Mouse (Mus musculus) cerebral cortex, adult 2 months (tissue): Measurements from ENCODE around the gene Olfr1447.

Source experiments
- WGBS: fragments of 180-500 bp; shearing (Covaris S2); methylation state at CpG from one replicate; pipeline ENCODE4 v1.1.7; 2018; 5-methylcytosine and 5-hydroxymethylcytosine counted together

Olfr1447 gene

GRCm38 (mm10) chr19:12903643-12904042 is at the start of gene Olfr1447:
Olfr1447 (minus strand) TSS chr19:12903743.
- WGBS: 94% methylated on average over 1 of the region's 1 CpGs

GRCm38 (mm10) chr19:12949958-12950357 is 46.4 kb upstream of the Olfr1447 start, which contains the start of gene Olfr1450:
Olfr1450 (plus strand) TSS chr19:12950258.
- 92% methylated on average over 1 of the region's 1 CpGs for WGBS

GRCm38 (mm10) chr19:12930540-12930939 is 27.0 kb upstream of the Olfr1447 start, which contains the start of gene Olfr1449:
Olfr1449 (plus strand) TSS chr19:12930840.

DNA sequence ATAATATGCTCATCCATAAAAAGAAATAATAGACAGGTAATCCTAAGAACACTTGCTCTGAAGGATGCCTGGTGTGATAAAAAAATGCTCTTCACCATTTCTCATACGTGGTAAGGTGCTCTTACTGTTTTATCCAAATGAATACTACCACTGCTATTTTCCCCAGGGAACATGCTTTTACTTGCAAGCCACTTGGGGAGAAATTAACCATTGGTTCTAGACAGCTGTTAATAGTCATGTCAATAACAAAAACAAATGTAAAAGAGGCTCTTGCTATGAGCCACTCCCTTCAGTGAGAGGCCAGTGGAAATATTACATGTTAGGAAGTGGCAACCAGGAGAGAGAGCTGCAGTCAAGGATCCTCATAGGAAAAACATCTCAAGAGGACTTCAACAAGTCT is 20.8 kb upstream of the Olfr1447 start, which contains the start of gene Olfr1448:
Gene Olfr1448 (minus strand): TSS at position 101 of the 400 bp plus-strand sequence.
- 70% methylated on average over 1 of the region's 1 CpGs for WGBS

- 69% methylated on average over 1 of the region's 1 CpGs for WGBS
Observed at GRCm38 (mm10) chr19:12893424-12893823, 10.1 kb downstream of the Olfr1447 start, which contains the start of gene Olfr1446. Olfr1446 (minus strand) TSS chr19:12893524.

- 81% methylated on average over 2 of the region's 2 CpGs for WGBS
Observed at GRCm38 (mm10) chr19:12883555-12883954, 20.0 kb downstream of the Olfr1447 start, which contains the start of gene Olfr1445. Olfr1445 (plus strand) TSS chr19:12883855.

- WGBS: 69% methylated on average over 1 of the region's 1 CpGs
Observed at GRCm38 (mm10) chr19:12856983-12857382, 46.6 kb downstream of the Olfr1447 start, which contains the start of gene Olfr1444. Olfr1444 (plus strand) TSS chr19:12857283.
